Comparison of ENCODE assay signal across 17 mouse cellular contexts in genomic region chr2:159086836-159087235, GRCm38 (mm10).
"Had no signal": no experiment of that assay in that cellular context is flagged by ENCODE, and none has a peak within 500 bp of the region (broad histone marks: within the 10 kb centered on the region; RNA-seq: fewer than 3 reads in every experiment).

No protein-coding gene starts in this region.

- H3K27ac ChIP-seq: lung, embryonic 15.5 days; midbrain, embryonic 13.5 days; midbrain, embryonic 15.5 days; neural tube, embryonic 12.5 days; stomach, embryonic 15.5 days; stomach, postnatal 0 days had no signal

- H3K9me3 ChIP-seq: lung, embryonic 15.5 days; megakaryocyte, embryonic 14.5 days; midbrain, embryonic 13.5 days; midbrain, embryonic 15.5 days; neural tube, embryonic 12.5 days; stomach, embryonic 15.5 days had no signal

- DNase-seq: liver, postnatal 0 days; lung, adult 2 months; lung, postnatal 14 days; lung, postnatal 4 days; right cerebral cortex, postnatal 14 days; thymus, adult 2 months; thymus, postnatal 25 days; thymus, postnatal 4 days had no signal

- ATAC-seq: liver, postnatal 0 days; lung, postnatal 0 days; midbrain, embryonic 13.5 days; midbrain, embryonic 15.5 days had no signal

- H3K27me3 ChIP-seq: lung, embryonic 15.5 days; megakaryocyte, embryonic 14.5 days; midbrain, embryonic 13.5 days; midbrain, embryonic 15.5 days; neural tube, embryonic 12.5 days; stomach, embryonic 15.5 days had no signal

- H3K4me3 ChIP-seq: lung, embryonic 15.5 days; megakaryocyte, embryonic 14.5 days; midbrain, embryonic 13.5 days; midbrain, embryonic 15.5 days; neural tube, embryonic 12.5 days; stomach, embryonic 15.5 days had no signal

- H3K4me2 ChIP-seq: lung, embryonic 15.5 days; midbrain, embryonic 11.5 days; midbrain, embryonic 13.5 days; midbrain, embryonic 15.5 days; neural tube, embryonic 12.5 days; stomach, embryonic 15.5 days had no signal

- H3K36me3 ChIP-seq: lung, embryonic 15.5 days; midbrain, embryonic 13.5 days; midbrain, embryonic 15.5 days; neural tube, embryonic 12.5 days; stomach, embryonic 15.5 days had no signal

- H3K9ac ChIP-seq: liver, postnatal 0 days; lung, embryonic 15.5 days; midbrain, embryonic 13.5 days; midbrain, embryonic 15.5 days; neural tube, embryonic 12.5 days; stomach, embryonic 15.5 days had no signal

- H3K4me1 ChIP-seq: lung, embryonic 15.5 days; megakaryocyte, embryonic 14.5 days; midbrain, embryonic 13.5 days; midbrain, embryonic 15.5 days; neural tube, embryonic 12.5 days; stomach, embryonic 15.5 days had no signal
